Mouse (Mus musculus) limb, embryonic 12.5 days (tissue): ENCODE results near the gene Gm2431. TPM values are rescaled to one million over a fixed set of nuclear protein-coding genes. Genes with fewer than 3 reads are reported as not detected.

Source experiments
- polyA plus RNA-seq: library from polyadenylated mRNA; unstranded; fragments of >200 nt; fragmentation: Nextera tagmentation; extraction: Ambion mirVana; gene quantifications from 2 replicates; pipeline ENCODE4 v1.2.1, GENCODE M21; 2016

Gene Gm2431
- polyA plus RNA-seq, 1 experiment from 2014 or later, result not detected

Other genes starting within 250 kb of the Gm2431 start
- gene Mob2, start 197.3 kb downstream of the Gm2431 start, polyA plus RNA-seq, result 62.2 and 64.1 TPM in 2 replicates
- 0.88 and 1.0 TPM in 2 replicates for gene Dusp8, start 162.5 kb downstream of the Gm2431 start, polyA plus RNA-seq
- gene Gm45618, start 137.6 kb downstream of the Gm2431 start, polyA plus RNA-seq, result not detected in 2 replicates
- gene Gm39115, start 122.3 kb downstream of the Gm2431 start, polyA plus RNA-seq, result not detected in 2 replicates
- gene Gm45337, start 113.7 kb downstream of the Gm2431 start, polyA plus RNA-seq, result not detected in 2 replicates
- gene Gm29735, start 101.2 kb downstream of the Gm2431 start, polyA plus RNA-seq, result not detected in 2 replicates
- gene Gm4553, start 92.6 kb downstream of the Gm2431 start, polyA plus RNA-seq, result not detected in 2 replicates
- gene Krtap5-2, start 82.3 kb downstream of the Gm2431 start, polyA plus RNA-seq, result not detected in 2 replicates
- not detected in 2 replicates for gene Gm10153, start 68.0 kb downstream of the Gm2431 start, polyA plus RNA-seq
- gene Krtap5-3, start 57.0 kb downstream of the Gm2431 start, polyA plus RNA-seq, result not detected in 2 replicates
- gene Gm7579, start 46.5 kb downstream of the Gm2431 start, polyA plus RNA-seq, result not detected in 2 replicates
- not detected in 2 replicates for gene Krtap5-5, start 28.4 kb downstream of the Gm2431 start, polyA plus RNA-seq
- gene Gm40460, start 17.3 kb downstream of the Gm2431 start, polyA plus RNA-seq, result not detected in 2 replicates
- not detected in 2 replicates for gene Gm4559, start 16.0 kb upstream of the Gm2431 start, polyA plus RNA-seq
- gene Krtap5-1, start 38.8 kb upstream of the Gm2431 start, polyA plus RNA-seq, result not detected in 2 replicates
- not detected in 2 replicates for gene Krtap5-4, start 45.2 kb upstream of the Gm2431 start, polyA plus RNA-seq
- 0.27 and 0.33 TPM in 2 replicates for gene Ifitm10, start 115.4 kb upstream of the Gm2431 start, polyA plus RNA-seq
- 0.63 and 3.4 TPM in 2 replicates for gene Gm49369, start 124.3 kb upstream of the Gm2431 start, polyA plus RNA-seq
- 135 and 145 TPM in 2 replicates for gene Ctsd, start 129.7 kb upstream of the Gm2431 start, polyA plus RNA-seq
- gene Syt8, start 176.5 kb upstream of the Gm2431 start, polyA plus RNA-seq, result 0.60 TPM in 1 of 2 replicates, not detected in the other
- 14.4 and 15.3 TPM in 2 replicates for gene Tnni2, start 183.5 kb upstream of the Gm2431 start, polyA plus RNA-seq
- gene Lsp1, start 202.5 kb upstream of the Gm2431 start, polyA plus RNA-seq, result 30.2 and 30.3 TPM in 2 replicates
- 14.3 and 17.3 TPM in 2 replicates for gene Tnnt3, start 240.5 kb upstream of the Gm2431 start, polyA plus RNA-seq